Mouse (Mus musculus): ENCODE measurements around the gene Cbln3. TPM values are rescaled to one million over a fixed set of nuclear protein-coding genes. Genes with fewer than 3 reads are reported as not detected.

Cbln3 gene
- polyA plus RNA-seq, 1 experiment from 2014 or later = 0.18 TPM

DNA sequence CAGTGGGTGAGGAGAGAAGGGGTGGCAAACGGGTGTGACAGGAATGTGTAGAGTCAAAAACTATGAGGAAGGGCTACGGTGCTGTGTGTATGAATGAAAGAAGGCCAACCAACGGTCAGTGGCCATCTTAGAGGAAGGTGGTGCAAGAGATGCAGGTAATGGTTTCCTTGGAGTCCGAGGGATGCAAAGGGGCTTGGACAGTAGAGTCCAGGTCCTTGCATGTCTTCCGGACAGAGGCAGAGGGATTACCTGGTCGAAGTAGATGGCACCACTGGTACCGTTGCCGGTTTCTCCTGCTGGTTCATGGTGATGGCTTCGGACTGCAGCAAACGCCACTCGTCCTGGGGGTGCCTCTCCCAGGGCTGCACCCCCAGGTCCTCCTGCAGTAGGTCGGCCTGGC, 529 bp downstream of the Cbln3 start:
- no peak overlapping the region for H3K4me2 ChIP-seq (ENCODE audit: low read length)
- no peaks in the 10 kb centered on the region for H3K27me3 ChIP-seq (replicated peaks; ENCODE audit: control insufficient read depth, insufficient read depth, low read length)
- H3K4me1 ChIP-seq (replicated peaks; ENCODE audit: control insufficient read depth, insufficient read depth, low read length) = peaks cover 23% of the 10 kb centered on the region
- H3K36me3 ChIP-seq (ENCODE audit: control insufficient read depth, insufficient read depth, low read length) = peaks cover 24% of the 10 kb centered on the region
- H3K4me3 ChIP-seq (ENCODE audit: low read depth, low read length) = no peak overlapping the region
- no peak overlapping the region for H3K9ac ChIP-seq (ENCODE audit: low read length)
- ATAC-seq (replicated peaks; ENCODE audit: low FRiP score, low TSS enrichment, low read depth) (no peak), DNase-seq (ENCODE audit: low spot score) (no peak)
- peak overlapping the region; percentile 93; the same call in 1 of the 2 replicates for H3K27ac ChIP-seq (ENCODE audit: low read depth)
- WGBS = 91% methylated on average over 12 of the region's 12 CpGs
- no peaks in the 10 kb centered on the region for H3K9me3 ChIP-seq (ENCODE audit: control insufficient read depth, low read length)

DNA sequence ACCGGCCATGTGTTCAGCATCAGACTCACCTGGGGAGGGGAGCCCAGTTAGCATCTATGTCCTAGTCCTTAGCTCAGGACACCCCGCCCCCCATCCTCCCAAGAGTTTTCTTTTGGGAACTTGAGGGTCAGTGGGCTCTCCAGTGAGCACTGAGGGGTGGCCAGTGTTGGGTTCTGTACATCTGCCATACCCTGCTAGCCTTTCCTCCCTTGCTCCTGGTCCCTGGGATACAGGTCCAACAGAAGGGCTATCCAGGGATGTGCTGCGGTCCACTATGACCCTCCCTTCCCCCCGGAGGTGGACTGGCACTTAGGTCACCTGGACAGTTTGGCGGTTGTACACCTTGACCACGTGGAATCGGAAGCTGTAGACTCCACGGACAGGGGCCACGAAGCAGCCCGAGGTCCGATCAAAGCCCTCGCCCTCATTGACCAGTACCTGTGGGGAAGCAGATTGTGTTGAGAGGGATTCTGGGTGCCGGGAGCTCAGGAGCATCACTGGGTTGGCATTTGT, 987 bp downstream of the Cbln3 start:
- no peak overlapping the region for H3K27ac ChIP-seq (ENCODE audit: low read depth)
- ATAC-seq (replicated peaks; ENCODE audit: low FRiP score, low TSS enrichment, low read depth) = no peak
- DNase-seq (ENCODE audit: low spot score) = no peak
- 96% methylated on average over 13 of the region's 13 CpGs for WGBS
- H3K27me3 ChIP-seq (replicated peaks; ENCODE audit: control insufficient read depth, insufficient read depth, low read length) = no peaks in the 10 kb centered on the region
- no peaks in the 10 kb centered on the region for H3K9me3 ChIP-seq (ENCODE audit: control insufficient read depth, low read length)
- no peak overlapping the region for H3K9ac ChIP-seq (ENCODE audit: low read length)
- H3K4me2 ChIP-seq (ENCODE audit: low read length) = no peak overlapping the region
- H3K4me1 ChIP-seq (replicated peaks; ENCODE audit: control insufficient read depth, insufficient read depth, low read length) = peaks cover 23% of the 10 kb centered on the region
- peaks cover 19% of the 10 kb centered on the region for H3K36me3 ChIP-seq (ENCODE audit: control insufficient read depth, insufficient read depth, low read length)
- H3K4me3 ChIP-seq (ENCODE audit: low read depth, low read length) = no peak overlapping the region

DNA sequence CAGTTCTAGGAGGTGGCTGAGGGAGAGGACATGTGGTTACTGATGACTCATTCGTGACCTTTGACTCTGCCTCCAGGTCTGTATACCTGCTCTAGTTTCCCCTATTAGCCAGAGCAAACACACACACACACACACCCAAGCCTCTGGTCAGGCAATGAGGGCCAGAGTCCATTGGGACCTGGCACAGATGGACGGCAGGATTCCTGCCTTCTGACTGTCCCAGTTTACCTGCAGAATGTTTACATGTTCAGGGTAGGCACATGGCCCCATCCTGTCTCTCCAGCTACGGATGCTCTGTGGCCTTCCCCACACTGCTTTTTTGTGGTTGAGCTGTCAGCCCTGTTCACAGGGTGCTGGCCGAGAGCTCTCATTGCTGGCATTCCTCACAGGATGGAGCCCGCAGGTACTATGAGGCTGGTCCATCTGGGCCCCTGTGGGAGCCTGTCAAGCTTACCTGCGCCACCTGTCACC, 2.0 kb downstream of the Cbln3 start:
- H3K36me3 ChIP-seq (ENCODE audit: control insufficient read depth, insufficient read depth, low read length) = peaks cover 9% of the 10 kb centered on the region
- H3K27ac ChIP-seq (ENCODE audit: low read depth) = peak overlapping the region; percentile 55
- WGBS = 43% methylated on average over 6 of the region's 6 CpGs

DNA sequence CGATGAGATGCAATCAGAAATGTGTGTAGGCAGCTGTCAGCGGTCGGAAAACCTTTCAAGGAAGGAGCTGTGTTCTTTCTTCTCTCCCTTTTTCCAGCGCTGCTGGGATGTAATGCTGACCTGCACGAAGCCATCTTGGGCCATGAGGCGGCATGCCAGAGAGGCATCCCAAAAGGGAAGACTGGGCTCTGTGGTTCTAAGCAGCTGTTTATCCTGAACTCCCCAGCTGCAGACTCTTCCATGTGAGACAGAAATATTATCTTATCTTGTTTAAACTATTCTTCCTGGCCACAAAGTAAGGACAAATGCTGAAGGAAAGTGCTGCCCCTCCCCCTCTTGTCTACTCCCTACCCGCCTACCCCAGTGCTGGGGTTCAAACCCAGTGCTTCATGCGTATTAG, 3.2 kb downstream of the Cbln3 start:
- H3K4me2 ChIP-seq (ENCODE audit: low read length) = no peak overlapping the region
- 78% methylated on average over 8 of the region's 8 CpGs for WGBS
- H3K9me3 ChIP-seq (ENCODE audit: control insufficient read depth, low read length) = no peaks in the 10 kb centered on the region
- ATAC-seq (replicated peaks; ENCODE audit: low FRiP score, low TSS enrichment, low read depth) (no peak), DNase-seq (ENCODE audit: low spot score) (no peak)
- peaks cover 25% of the 10 kb centered on the region for H3K4me1 ChIP-seq (replicated peaks; ENCODE audit: control insufficient read depth, insufficient read depth, low read length)
- no peak overlapping the region for H3K9ac ChIP-seq (ENCODE audit: low read length)
- no peaks in the 10 kb centered on the region for H3K27me3 ChIP-seq (replicated peaks; ENCODE audit: control insufficient read depth, insufficient read depth, low read length)
- no peak overlapping the region for H3K4me3 ChIP-seq (ENCODE audit: low read depth, low read length)
- H3K36me3 ChIP-seq (ENCODE audit: control insufficient read depth, insufficient read depth, low read length) = no peaks in the 10 kb centered on the region
- no peak overlapping the region for H3K27ac ChIP-seq (ENCODE audit: low read depth)

More for the DNA sequence above, 2.0 kb downstream of the Cbln3 start:
- H3K4me3 ChIP-seq (ENCODE audit: low read depth, low read length) = no peak overlapping the region
- peaks cover 33% of the 10 kb centered on the region for H3K4me1 ChIP-seq (replicated peaks; ENCODE audit: control insufficient read depth, insufficient read depth, low read length)
- H3K27me3 ChIP-seq (replicated peaks; ENCODE audit: control insufficient read depth, insufficient read depth, low read length) = no peaks in the 10 kb centered on the region
- no peak overlapping the region for H3K9ac ChIP-seq (ENCODE audit: low read length)
- DNase-seq (ENCODE audit: low spot score) (no peak), ATAC-seq (replicated peaks; ENCODE audit: low FRiP score, low TSS enrichment, low read depth) (peak; percentile 46; the same call in 1 of the 2 replicates)
- no peak overlapping the region for H3K4me2 ChIP-seq (ENCODE audit: low read length)
- H3K9me3 ChIP-seq (ENCODE audit: control insufficient read depth, low read length) = no peaks in the 10 kb centered on the region

DNA sequence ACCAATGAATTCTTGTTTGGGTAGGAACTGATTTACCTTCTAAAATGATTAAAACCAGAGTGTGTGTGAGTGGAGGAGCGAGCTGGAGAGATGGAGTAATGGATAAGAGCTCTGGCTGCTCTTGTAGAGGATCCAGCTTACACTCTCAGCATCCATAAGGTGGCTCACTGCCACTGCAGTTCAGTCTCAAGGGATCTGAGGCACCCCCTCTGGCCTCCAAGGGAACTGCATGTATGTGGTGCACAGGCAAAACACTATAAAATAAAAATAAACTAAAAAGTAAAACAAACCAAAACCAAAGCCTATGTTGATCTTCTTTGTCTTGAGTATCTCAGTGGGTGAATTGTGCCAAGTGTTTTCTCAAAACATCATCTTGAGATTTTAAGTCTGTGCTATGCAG, 4.6 kb downstream of the Cbln3 start:
- 48% methylated on average over 1 of the region's 1 CpGs for WGBS
- H3K4me2 ChIP-seq (ENCODE audit: low read length) = no peak overlapping the region
- no peaks in the 10 kb centered on the region for H3K9me3 ChIP-seq (ENCODE audit: control insufficient read depth, low read length)
- no peak for ATAC-seq (replicated peaks; ENCODE audit: low FRiP score, low TSS enrichment, low read depth)
- H3K27ac ChIP-seq (ENCODE audit: low read depth) = no peak overlapping the region
- peaks cover 22% of the 10 kb centered on the region for H3K4me1 ChIP-seq (replicated peaks; ENCODE audit: control insufficient read depth, insufficient read depth, low read length)
- no peak overlapping the region for H3K9ac ChIP-seq (ENCODE audit: low read length)
- no peaks in the 10 kb centered on the region for H3K36me3 ChIP-seq (ENCODE audit: control insufficient read depth, insufficient read depth, low read length)
- no peaks in the 10 kb centered on the region for H3K27me3 ChIP-seq (replicated peaks; ENCODE audit: control insufficient read depth, insufficient read depth, low read length)
- DNase-seq (ENCODE audit: low spot score) = no peak
- no peak overlapping the region for H3K4me3 ChIP-seq (ENCODE audit: low read depth, low read length)

DNA sequence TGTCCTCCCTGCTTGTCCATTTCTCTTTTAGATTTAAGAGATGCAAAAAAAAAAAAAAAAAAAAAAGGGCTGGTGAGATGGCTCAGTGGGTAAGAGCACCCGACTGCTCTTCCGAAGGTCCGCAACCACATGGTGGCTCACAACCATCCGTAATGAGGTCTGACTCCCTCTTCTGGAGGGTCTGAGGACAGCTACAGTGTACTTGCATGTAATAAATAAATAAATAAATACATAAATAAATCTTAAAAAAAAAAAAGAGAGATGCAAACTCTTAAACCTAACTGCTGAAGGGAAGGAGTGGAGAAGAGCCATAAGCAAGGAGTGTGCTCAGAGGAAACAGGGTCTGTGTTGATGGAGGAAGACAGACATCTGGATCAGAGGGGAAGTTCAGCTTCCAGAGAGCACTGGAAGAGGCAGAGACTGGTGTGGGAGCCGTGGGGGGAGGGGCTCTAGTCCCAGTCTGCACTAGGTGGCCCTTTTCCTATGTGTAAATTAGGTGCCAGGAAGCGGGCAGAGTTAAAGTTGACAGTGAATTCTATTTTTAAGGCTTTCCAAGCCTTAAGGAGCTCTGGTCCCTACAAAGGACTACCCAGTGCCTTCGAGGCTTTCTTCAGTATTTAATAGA, 5.8 kb downstream of the Cbln3 start:
- H3K9me3 ChIP-seq (ENCODE audit: control insufficient read depth, low read length) = no peaks in the 10 kb centered on the region
- H3K27ac ChIP-seq (ENCODE audit: low read depth) = no peak overlapping the region
- peaks cover 21% of the 10 kb centered on the region for H3K4me1 ChIP-seq (replicated peaks; ENCODE audit: control insufficient read depth, insufficient read depth, low read length)
- H3K36me3 ChIP-seq (ENCODE audit: control insufficient read depth, insufficient read depth, low read length) = no peaks in the 10 kb centered on the region
- 22% methylated on average over 7 of the region's 7 CpGs for WGBS
- ATAC-seq (replicated peaks; ENCODE audit: low FRiP score, low TSS enrichment, low read depth) (no peak), DNase-seq (ENCODE audit: low spot score) (no peak)
- H3K4me2 ChIP-seq (ENCODE audit: low read length) = peak overlapping the region; percentile 3; the same call in 1 of the 2 replicates
- no peaks in the 10 kb centered on the region for H3K27me3 ChIP-seq (replicated peaks; ENCODE audit: control insufficient read depth, insufficient read depth, low read length)
- no peak overlapping the region for H3K9ac ChIP-seq (ENCODE audit: low read length)
- H3K4me3 ChIP-seq (ENCODE audit: low read depth, low read length) = no peak overlapping the region

DNA sequence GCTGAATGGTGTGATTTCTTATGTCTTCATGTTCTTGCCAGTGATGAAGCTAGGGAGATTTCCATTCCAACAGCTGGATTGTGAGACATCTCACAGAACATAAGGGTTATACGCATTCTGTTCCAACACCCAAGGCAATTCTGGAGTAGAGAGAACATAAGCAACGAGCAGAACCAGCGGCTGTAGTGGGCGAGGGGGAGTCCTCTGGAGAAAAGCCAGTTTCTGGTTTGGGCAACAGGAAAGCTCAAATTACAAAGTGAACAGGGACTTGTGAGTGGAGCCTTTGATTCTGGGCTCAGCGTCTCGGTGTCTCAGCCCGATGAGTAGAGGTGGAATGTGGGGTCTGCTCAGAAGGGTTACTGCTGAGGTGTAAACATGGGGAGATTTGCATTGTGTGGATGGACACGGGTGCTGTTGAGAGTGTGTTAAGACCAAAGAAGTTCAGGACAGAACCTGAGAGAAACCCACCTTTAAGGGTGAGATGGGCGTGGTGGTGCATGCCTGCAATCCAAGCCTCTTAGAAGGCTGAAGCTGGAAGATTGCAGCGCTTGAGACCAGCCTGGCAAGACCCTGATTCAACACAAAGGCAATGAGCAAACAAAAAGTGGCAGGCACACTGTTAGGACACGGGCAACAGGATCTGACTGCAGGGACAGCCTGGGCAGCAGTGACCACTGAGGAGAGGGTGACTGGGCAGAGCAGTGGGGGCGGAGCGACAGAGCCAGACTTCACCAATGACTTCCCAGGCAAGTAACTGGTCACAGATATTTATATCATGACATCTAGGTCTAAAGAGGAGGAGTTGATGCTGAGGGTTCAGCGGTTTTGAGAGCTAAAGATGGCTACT, 6.5 kb downstream of the Cbln3 start:
- no peak overlapping the region for H3K27ac ChIP-seq (ENCODE audit: low read depth)

DNA sequence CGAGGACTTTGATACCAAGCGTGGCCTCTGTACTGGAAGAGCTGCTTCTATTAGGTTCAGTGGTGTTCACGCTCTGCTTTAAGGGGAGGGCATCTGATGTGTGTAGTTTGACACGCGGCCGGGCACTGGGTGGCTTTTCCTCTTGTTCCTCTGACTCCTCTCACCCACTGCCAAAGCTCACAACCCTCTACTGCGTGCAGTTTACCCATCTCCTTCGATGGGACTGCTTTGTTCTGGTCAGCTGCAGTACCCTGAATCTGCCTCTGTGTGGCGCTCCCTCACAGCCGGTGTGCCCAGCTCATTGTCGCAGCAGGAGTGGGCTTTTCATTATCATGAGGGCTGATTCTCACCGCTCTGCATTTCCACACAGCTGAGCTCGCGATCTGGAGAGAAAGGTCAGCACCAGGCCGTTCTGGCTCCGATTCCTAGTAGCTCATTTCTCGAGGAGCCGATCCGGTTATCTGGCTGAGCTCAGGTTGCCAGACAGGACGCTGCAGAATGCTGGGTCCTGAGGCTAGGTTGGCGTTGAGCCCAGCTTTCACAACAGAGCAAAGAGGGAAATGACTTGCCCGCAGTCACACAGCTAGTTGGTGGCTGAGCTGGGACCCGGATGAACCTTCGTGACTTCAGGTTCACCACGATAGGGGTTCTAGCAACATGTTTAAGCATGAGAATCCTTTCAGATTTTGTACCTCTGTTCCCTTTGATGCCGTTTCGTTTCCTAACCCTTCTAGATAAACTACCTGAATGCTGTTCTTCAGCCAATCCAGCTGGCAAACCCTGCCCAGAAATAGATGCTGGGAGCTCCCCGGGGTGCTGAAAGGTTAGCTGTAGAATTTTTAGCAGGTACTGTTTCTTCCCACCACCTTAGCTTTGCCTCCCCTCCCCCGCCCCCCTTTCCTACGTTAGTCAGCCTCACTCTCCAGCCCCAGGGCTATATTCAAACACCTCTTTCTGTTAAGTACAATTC, 10.2 kb downstream of the Cbln3 start:
- Histone ChIP-seq H3K4me3 (ENCODE audit: low read depth, low read length) (0 out of 2 replicates have a peak overlapping the region, but pooled peaks have one; percentile 14), H3K4me1 (replicated peaks; ENCODE audit: control insufficient read depth, insufficient read depth, low read length) (peaks cover 20% of the 10 kb centered on the region), H3K27me3 (replicated peaks; ENCODE audit: control insufficient read depth, insufficient read depth, low read length) (no peaks in the 10 kb centered on the region), H3K36me3 (ENCODE audit: control insufficient read depth, insufficient read depth, low read length) (peaks cover 42% of the 10 kb centered on the region), H3K4me2 (ENCODE audit: low read length) (peak overlapping the region; percentile 35), H3K9me3 (ENCODE audit: control insufficient read depth, low read length) (no peaks in the 10 kb centered on the region), H3K27ac (ENCODE audit: low read depth) (no peak overlapping the region), H3K9ac (ENCODE audit: low read length) (no peak overlapping the region)
- 16% methylated on average over 30 of the region's 30 CpGs for WGBS
- peak; percentile 52 for ATAC-seq (replicated peaks; ENCODE audit: low FRiP score, low TSS enrichment, low read depth)
- DNase-seq (ENCODE audit: low spot score) = peak; percentile 90

More for the DNA sequence above, 6.5 kb downstream of the Cbln3 start:
- no peak for DNase-seq (ENCODE audit: low spot score)
- no peaks in the 10 kb centered on the region for H3K27me3 ChIP-seq (replicated peaks; ENCODE audit: control insufficient read depth, insufficient read depth, low read length)
- H3K9ac ChIP-seq (ENCODE audit: low read length) = no peak overlapping the region
- no peak for ATAC-seq (replicated peaks; ENCODE audit: low FRiP score, low TSS enrichment, low read depth)
- peaks cover 5% of the 10 kb centered on the region; the same call in 1 of the 2 replicates for H3K36me3 ChIP-seq (ENCODE audit: control insufficient read depth, insufficient read depth, low read length)
- H3K4me3 ChIP-seq (ENCODE audit: low read depth, low read length) = no peak overlapping the region
- H3K4me1 ChIP-seq (replicated peaks; ENCODE audit: control insufficient read depth, insufficient read depth, low read length) = peaks cover 23% of the 10 kb centered on the region
- WGBS = 6% methylated on average over 14 of the region's 14 CpGs
- H3K4me2 ChIP-seq (ENCODE audit: low read length) = peak overlapping the region; percentile 28
- H3K9me3 ChIP-seq (ENCODE audit: control insufficient read depth, low read length) = no peaks in the 10 kb centered on the region

Data from intestine, embryonic 14.5 days (tissue).